ENCODE assay signal across 8 mouse cellular contexts in the genomic region with DNA sequence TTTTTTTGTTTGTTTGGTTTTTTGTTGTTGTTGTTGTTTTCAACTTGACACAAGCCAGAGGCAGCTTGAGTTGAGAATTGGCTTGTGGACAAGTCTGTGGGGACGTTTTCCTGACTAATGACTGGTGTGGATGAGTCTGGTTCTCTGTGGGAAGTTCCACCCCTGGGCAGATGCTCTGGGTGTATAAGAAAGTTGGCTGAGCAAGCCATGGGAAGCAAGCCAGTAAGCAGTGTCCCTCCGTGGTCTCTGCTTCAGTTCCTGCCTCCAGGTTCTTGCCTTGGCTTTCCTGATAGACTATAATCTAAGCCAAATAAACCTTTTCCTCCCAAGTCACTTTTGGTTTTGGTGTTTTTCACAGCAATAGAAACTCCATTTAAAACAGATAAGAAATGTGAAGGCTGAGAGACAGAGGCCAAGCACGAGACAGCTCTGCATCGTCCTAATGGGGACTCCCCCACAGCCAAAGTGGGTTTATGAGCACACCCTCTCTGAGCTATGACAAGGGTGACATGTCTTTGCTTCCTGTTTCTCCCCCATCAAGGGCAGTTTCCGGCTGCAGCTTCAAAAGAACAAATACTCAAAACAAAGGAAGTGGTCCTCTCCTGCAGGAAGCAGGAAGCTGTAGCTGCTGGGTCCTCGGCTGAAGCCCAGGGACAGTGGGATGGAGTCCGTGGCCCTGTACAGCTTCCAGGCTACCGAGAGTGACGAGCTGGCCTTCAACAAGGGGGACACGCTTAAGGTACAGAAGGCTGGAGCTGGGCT. TPM values are rescaled to one million over a fixed set of nuclear protein-coding genes. Genes with fewer than 3 reads are reported as not detected.
DNase-seq lines count a peak whose midpoint lies in the region; ATAC-seq and TF ChIP-seq lines count a peak whose summit lies in the region.

A gene (plus strand): TSS at position 580 of the 762 bp plus-strand sequence.

- no peaks in the 10 kb centered on the region for H3K9me3 ChIP-seq in limb, embryonic 14.5 days (ENCODE audit: control insufficient read depth, low read length)
- H3K9me3 ChIP-seq in neural tube, embryonic 15.5 days (replicated peaks): no peaks in the 10 kb centered on the region
- H3K9me3 ChIP-seq in forebrain, postnatal 0 days (ENCODE audit: low read length): no peaks in the 10 kb centered on the region

- intact Hi-C loops in heart, postnatal 14 days (cut with DNase I): no loop called here
- intact Hi-C loops in left cerebral cortex, postnatal 14 days (cut with DNase I): no loop called here

- H3K27me3 ChIP-seq in limb, embryonic 14.5 days (ENCODE audit: control insufficient read depth, insufficient read depth, low read length): no peaks in the 10 kb centered on the region
- H3K27me3 ChIP-seq in neural tube, embryonic 15.5 days (replicated peaks): no peaks in the 10 kb centered on the region
- H3K27me3 ChIP-seq in forebrain, postnatal 0 days (ENCODE audit: insufficient read depth, low read length): no peaks in the 10 kb centered on the region

- no peaks in the 10 kb centered on the region for H3K4me1 ChIP-seq in limb, embryonic 14.5 days (ENCODE audit: control insufficient read depth, insufficient read depth, low read length)
- H3K4me1 ChIP-seq in neural tube, embryonic 15.5 days: no peaks in the 10 kb centered on the region
- H3K4me1 ChIP-seq in forebrain, postnatal 0 days (ENCODE audit: insufficient read depth): no peaks in the 10 kb centered on the region

- no peak within 1 kb of the TSS for H3K9ac ChIP-seq in limb, embryonic 14.5 days (ENCODE audit: low read depth, low read length, severe bottlenecking)
- no peak within 1 kb of the TSS for H3K9ac ChIP-seq in neural tube, embryonic 15.5 days (replicated peaks)
- no peak within 1 kb of the TSS for H3K9ac ChIP-seq in forebrain, postnatal 0 days

- H3K36me3 ChIP-seq in limb, embryonic 14.5 days (ENCODE audit: control insufficient read depth, insufficient read depth, low read length): no peaks in the 10 kb centered on the region
- H3K36me3 ChIP-seq in neural tube, embryonic 15.5 days: no peaks in the 10 kb centered on the region
- no peaks in the 10 kb centered on the region for H3K36me3 ChIP-seq in forebrain, postnatal 0 days (ENCODE audit: insufficient read depth)

- TF ChIP-seq CTCF in forebrain, postnatal 0 days (IDR thresholded peaks at IDR 0.05; ENCODE audit: low read depth): no peak

- DNase-seq in 416B (ENCODE audit: low read depth): peak; percentile 71
- DNase-seq in heart, postnatal 14 days: peak; percentile 44 to 47
- DNase-seq in limb, embryonic 14.5 days (ENCODE audit: low spot score): no peak
- DNase-seq in left cerebral cortex, postnatal 14 days (ENCODE audit: low spot score in 2 of 2): no peak
- DNase-seq in right cerebral cortex, postnatal 10 days (ENCODE audit: low spot score in 2 of 2): no peak
- no peak for DNase-seq in forebrain, postnatal 0 days

- H3K4me3 ChIP-seq in limb, embryonic 14.5 days (replicated peaks; ENCODE audit: low read length): peak within 1 kb of the TSS; percentile 11; the same call in 1 of the 2 replicates
- peak within 1 kb of the TSS; percentile 12; the same call in 1 of the 2 replicates for H3K4me3 ChIP-seq in neural tube, embryonic 15.5 days (replicated peaks)
- no peak within 1 kb of the TSS for H3K4me3 ChIP-seq in forebrain, postnatal 0 days (ENCODE audit: low read depth, low read length)

- 62% methylated on average over 10 of the region's 10 CpGs for WGBS in limb, embryonic 14.5 days
- WGBS in neural tube, embryonic 15.5 days: 77% methylated on average over 10 of the region's 10 CpGs
- WGBS in forebrain, postnatal 0 days: 68% methylated on average over 10 of the region's 10 CpGs

- H3K27ac ChIP-seq in limb, embryonic 14.5 days (replicated peaks; ENCODE audit: low read depth, low read length): no peak within 1 kb of the TSS
- no peak within 1 kb of the TSS for H3K27ac ChIP-seq in neural tube, embryonic 15.5 days (replicated peaks)
- H3K27ac ChIP-seq in forebrain, postnatal 0 days (ENCODE audit: low read depth, low read length): no peak within 1 kb of the TSS

- H3K4me2 ChIP-seq in limb, embryonic 14.5 days (replicated peaks; ENCODE audit: low read depth, low read length, severe bottlenecking): no peak within 1 kb of the TSS
- 0 out of 2 replicates have a peak within 1 kb of the TSS, but pooled peaks have one; percentile 11 for H3K4me2 ChIP-seq in neural tube, embryonic 15.5 days
- no peak within 1 kb of the TSS for H3K4me2 ChIP-seq in forebrain, postnatal 0 days (ENCODE audit: low read depth)

- ATAC-seq in activated CD4-positive, CD25-positive, alpha-beta regulatory T cell, adult 4 months: peak; percentile 92
- ATAC-seq in limb, embryonic 14.5 days (ENCODE audit: low FRiP score, low read depth): no peak
- ATAC-seq in neural tube, embryonic 15.5 days (ENCODE audit: low FRiP score): no peak
- no peak for ATAC-seq in forebrain, postnatal 0 days

- TF ChIP-seq POLR2A in limb, embryonic 14.5 days (IDR thresholded peaks at IDR 0.05; ENCODE audit: borderline replicate concordance, extremely low read depth, insufficient read depth, insufficient read length): no peak

RNA-seq across cellular contexts. Expression of the gene that starts here (rescaled TPM):
- 100 to 1,000 TPM; 171 to 177 TPM for polyA plus RNA-seq in activated CD4-positive, CD25-positive, alpha-beta regulatory T cell, adult 4 months (2017; shearing (Covaris generic))
- total RNA-seq in heart, postnatal 14 days (2021): 10 to 100 TPM; 13.9 to 15.4 TPM
- polyA plus RNA-seq in limb, embryonic 14.5 days (2012; rRNA removed): 4.7 and 5.1 TPM in 2 replicates
- polyA plus RNA-seq in limb, embryonic 14.5 days (2014; fragmentation: Nextera tagmentation; extraction: Ambion mirVana): 4.9 and 5.6 TPM in 2 replicates
- polyA plus RNA-seq in neural tube, embryonic 15.5 days (2015; fragmentation: Nextera tagmentation; extraction: Ambion mirVana): 9.4 and 14.4 TPM in 2 replicates
- 1 to 10 TPM; 6.7 to 9.2 TPM for total RNA-seq in left cerebral cortex, postnatal 14 days (2021)
- total RNA-seq in forebrain, postnatal 0 days (2014; rRNA removed): 4.9 and 5.6 TPM in 2 replicates
- polyA plus RNA-seq in forebrain, postnatal 0 days (2015; fragmentation: Nextera tagmentation; extraction: Ambion mirVana): 4.7 and 6.9 TPM in 2 replicates

Comparison
In these comparisons a context has a peak if more than half of its experiments do, and no peak if none do; other contexts are left out.
1. RNA of the gene that starts here (polyA plus RNA-seq): 171 to 177 TPM in activated CD4-positive, CD25-positive, alpha-beta regulatory T cell, adult 4 months; 9.4 to 14.4 TPM in neural tube, embryonic 15.5 days, 4.7 to 6.9 TPM in forebrain, postnatal 0 days and 4.7 to 5.6 TPM in limb, embryonic 14.5 days; every median in the first group is over 10 times any median in the second.
2. DNase-seq: peak in 416B (single experiment) and heart, postnatal 14 days (2 of 2); none in limb, embryonic 14.5 days (single experiment), left cerebral cortex, postnatal 14 days (0 of 2), right cerebral cortex, postnatal 10 days (0 of 2) and forebrain, postnatal 0 days (single experiment).